Mouse (Mus musculus): ENCODE results near the gene Map10. TPM values are rescaled to one million over a fixed set of nuclear protein-coding genes. Genes with fewer than 3 reads are reported as not detected.

Map10 gene
- polyA plus RNA-seq, 1 experiment from 2014 or later: 8.7 TPM

- no peak overlapping the region for H3K27ac ChIP-seq
- ATAC-seq (ENCODE audit: low FRiP score): no peak
- no peaks in the 10 kb centered on the region; the same call in 1 of the 2 replicates for H3K4me1 ChIP-seq
- H3K27me3 ChIP-seq: no peaks in the 10 kb centered on the region
- 69% methylated on average over 5 of the region's 5 CpGs for WGBS
- no peaks in the 10 kb centered on the region for H3K36me3 ChIP-seq (replicated peaks)
- H3K4me2 ChIP-seq: no peak overlapping the region
- no peak overlapping the region for H3K9ac ChIP-seq
- no peaks in the 10 kb centered on the region for H3K9me3 ChIP-seq
- H3K4me3 ChIP-seq (replicated peaks): no peak overlapping the region
Observed at GRCm38 (mm10) chr8:125658508-125658907, 11.1 kb upstream of the Map10 start.

DNA sequence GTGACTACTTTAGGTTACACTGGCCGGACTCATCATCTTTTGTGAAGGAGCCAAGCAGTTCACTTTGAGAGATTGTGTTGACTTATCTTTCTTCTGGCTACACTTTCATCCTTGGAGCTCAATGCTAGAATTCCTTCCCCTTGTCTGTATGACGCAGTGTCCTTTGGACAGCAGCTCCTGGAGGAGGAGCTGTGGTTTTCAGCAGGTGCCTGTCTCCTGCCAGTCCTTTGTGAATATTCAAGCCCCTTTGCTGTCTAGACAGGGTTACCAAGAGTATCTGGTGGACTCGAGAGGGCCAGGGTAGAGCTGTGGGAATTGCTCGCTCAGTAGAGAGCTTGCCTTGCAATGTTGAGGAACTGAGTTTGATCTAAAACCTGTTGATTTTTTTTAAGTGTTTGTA lies 10.7 kb upstream of the Map10 start:
- H3K4me3 ChIP-seq (replicated peaks): no peak overlapping the region
- no peak overlapping the region for H3K27ac ChIP-seq
- H3K27me3 ChIP-seq: no peaks in the 10 kb centered on the region

GRCm38 (mm10) chr8:125660397-125660796 lies 9.2 kb upstream of the Map10 start:
- no peaks in the 10 kb centered on the region for H3K27me3 ChIP-seq
- peaks cover 2% of the 10 kb centered on the region; the same call in 1 of the 2 replicates for H3K4me1 ChIP-seq
- 82% methylated on average over 6 of the region's 6 CpGs for WGBS
- no peaks in the 10 kb centered on the region for H3K9me3 ChIP-seq
- no peak overlapping the region for H3K9ac ChIP-seq
- no peak overlapping the region for H3K4me2 ChIP-seq
- ATAC-seq (ENCODE audit: low FRiP score): no peak
- H3K36me3 ChIP-seq (replicated peaks): no peaks in the 10 kb centered on the region
- H3K27ac ChIP-seq: no peak overlapping the region
- no peak overlapping the region for H3K4me3 ChIP-seq (replicated peaks)

More for the DNA sequence above, 10.7 kb upstream of the Map10 start:
- H3K36me3 ChIP-seq (replicated peaks): no peaks in the 10 kb centered on the region
- no peak overlapping the region for H3K4me2 ChIP-seq
- 85% methylated on average over 4 of the region's 4 CpGs for WGBS
- H3K4me1 ChIP-seq: no peaks in the 10 kb centered on the region; the same call in 1 of the 2 replicates
- H3K9ac ChIP-seq: no peak overlapping the region
- H3K9me3 ChIP-seq: no peaks in the 10 kb centered on the region
- no peak for ATAC-seq (ENCODE audit: low FRiP score)

GRCm38 (mm10) chr8:125661958-125662668 lies 7.5 kb upstream of the Map10 start:
- peaks cover under 1% of the 10 kb centered on the region; the same call in 1 of the 2 replicates for H3K27me3 ChIP-seq
- no peak overlapping the region for H3K27ac ChIP-seq
- H3K4me3 ChIP-seq (replicated peaks): no peak overlapping the region
- H3K4me2 ChIP-seq: no peak overlapping the region
- peaks cover 13% of the 10 kb centered on the region for H3K4me1 ChIP-seq
- no peaks in the 10 kb centered on the region for H3K36me3 ChIP-seq (replicated peaks)
- 93% methylated on average over 12 of the region's 13 CpGs for WGBS
- H3K9me3 ChIP-seq: no peaks in the 10 kb centered on the region
- no peak for ATAC-seq (ENCODE audit: low FRiP score)
- H3K9ac ChIP-seq: no peak overlapping the region

- H3K4me2 ChIP-seq: no peak overlapping the region
- 78% methylated on average over 6 of the region's 6 CpGs for WGBS
- H3K9ac ChIP-seq: no peak overlapping the region
- H3K4me1 ChIP-seq: peaks cover 13% of the 10 kb centered on the region
- H3K36me3 ChIP-seq (replicated peaks): no peaks in the 10 kb centered on the region
- H3K4me3 ChIP-seq (replicated peaks): no peak overlapping the region
- H3K27me3 ChIP-seq: peaks cover 6% of the 10 kb centered on the region
- H3K9me3 ChIP-seq: no peaks in the 10 kb centered on the region
- no peak overlapping the region for H3K27ac ChIP-seq
- no peak for ATAC-seq (ENCODE audit: low FRiP score)
Observed at GRCm38 (mm10) chr8:125662669-125663048, 7.0 kb upstream of the Map10 start.

GRCm38 (mm10) chr8:125665183-125665875 lies 4.3 kb upstream of the Map10 start:
- H3K9ac ChIP-seq: no peak overlapping the region
- H3K9me3 ChIP-seq: peaks cover 7% of the 10 kb centered on the region
- 46% methylated on average over 8 of the region's 8 CpGs for WGBS
- H3K4me2 ChIP-seq: no peak overlapping the region
- no peak overlapping the region for H3K4me3 ChIP-seq (replicated peaks)
- no peak overlapping the region for H3K27ac ChIP-seq
- peaks cover 24% of the 10 kb centered on the region for H3K4me1 ChIP-seq
- peaks cover 13% of the 10 kb centered on the region for H3K27me3 ChIP-seq
- ATAC-seq (ENCODE audit: low FRiP score): no peak
- H3K36me3 ChIP-seq (replicated peaks): no peaks in the 10 kb centered on the region; the same call in 1 of the 2 replicates

- ATAC-seq (ENCODE audit: low FRiP score): no peak
- peaks cover 13% of the 10 kb centered on the region for H3K27me3 ChIP-seq
- H3K9ac ChIP-seq: no peak overlapping the region
- H3K36me3 ChIP-seq (replicated peaks): peaks cover 5% of the 10 kb centered on the region
- H3K4me3 ChIP-seq (replicated peaks): no peak overlapping the region
- peaks cover 26% of the 10 kb centered on the region for H3K4me1 ChIP-seq
- peaks cover 12% of the 10 kb centered on the region for H3K9me3 ChIP-seq
- no peak overlapping the region for H3K27ac ChIP-seq
- 22% methylated on average over 2 of the region's 2 CpGs for WGBS
- no peak overlapping the region for H3K4me2 ChIP-seq
Observed at GRCm38 (mm10) chr8:125665876-125666186, 3.8 kb upstream of the Map10 start.

DNA sequence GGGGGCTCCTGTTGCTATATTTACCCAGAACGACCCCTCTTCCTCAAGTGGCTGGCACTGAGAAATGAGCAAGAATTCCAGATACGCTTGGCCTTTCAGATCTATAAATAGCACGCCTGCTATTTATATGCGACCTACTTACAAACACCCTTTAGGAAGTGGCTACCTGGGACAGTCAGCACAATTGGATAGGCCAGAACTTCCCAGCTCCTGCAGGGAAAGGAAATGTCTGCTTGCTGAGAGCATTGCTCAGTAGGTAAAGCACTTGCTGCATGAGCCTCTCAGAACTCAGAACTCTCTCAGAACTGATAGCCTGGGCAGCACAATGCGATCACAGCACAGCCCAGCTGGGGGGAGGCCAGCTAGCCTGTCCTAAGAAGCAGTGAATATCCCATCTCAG lies 3.4 kb upstream of the Map10 start:
- Histone ChIP-seq H3K27ac (no peak overlapping the region), H3K27me3 (peaks cover 13% of the 10 kb centered on the region), H3K4me2 (no peak overlapping the region), H3K9me3 (peaks cover 16% of the 10 kb centered on the region), H3K9ac (no peak overlapping the region), H3K4me3 (replicated peaks) (no peak overlapping the region), H3K4me1 (peaks cover 26% of the 10 kb centered on the region), H3K36me3 (replicated peaks) (peaks cover 7% of the 10 kb centered on the region)
- WGBS: 42% methylated on average over 5 of the region's 5 CpGs
- no peak for ATAC-seq (ENCODE audit: low FRiP score)

GRCm38 (mm10) chr8:125667248-125667647 lies 2.4 kb upstream of the Map10 start:
- 93% methylated on average over 2 of the region's 2 CpGs for WGBS
- Histone ChIP-seq H3K27ac (no peak overlapping the region), H3K27me3 (peaks cover 13% of the 10 kb centered on the region), H3K4me3 (replicated peaks) (no peak overlapping the region), H3K4me2 (no peak overlapping the region), H3K36me3 (replicated peaks) (peaks cover 15% of the 10 kb centered on the region), H3K9ac (no peak overlapping the region), H3K4me1 (peaks cover 26% of the 10 kb centered on the region), H3K9me3 (peaks cover 26% of the 10 kb centered on the region)
- ATAC-seq (ENCODE audit: low FRiP score): no peak

- Histone ChIP-seq H3K27ac (no peak overlapping the region), H3K9ac (no peak overlapping the region)
- ATAC-seq (ENCODE audit: low FRiP score): peak; percentile 54
Observed at GRCm38 (mm10) chr8:125669159-125669699, 389 bp upstream of the Map10 start.

GRCm38 (mm10) chr8:125670420-125670819 lies 802 bp downstream of the Map10 start:
- ATAC-seq (ENCODE audit: low FRiP score): peak; percentile 31
- no peak overlapping the region for H3K27ac ChIP-seq
- WGBS: 95% methylated on average over 6 of the region's 6 CpGs

More at GRCm38 (mm10) chr8:125669159-125669699, 389 bp upstream of the Map10 start:
- Histone ChIP-seq H3K9me3 (peaks cover 31% of the 10 kb centered on the region), H3K36me3 (replicated peaks) (peaks cover 15% of the 10 kb centered on the region), H3K27me3 (peaks cover 13% of the 10 kb centered on the region), H3K4me1 (peaks cover 26% of the 10 kb centered on the region), H3K4me2 (peak overlapping the region; percentile 88), H3K4me3 (replicated peaks) (peak overlapping the region; percentile 65)
- WGBS: 81% methylated on average over 14 of the region's 14 CpGs

GRCm38 (mm10) chr8:125670906-125671305 lies 1.3 kb downstream of the Map10 start:
- Histone ChIP-seq H3K9me3 (peaks cover 31% of the 10 kb centered on the region), H3K4me3 (replicated peaks) (no peak overlapping the region), H3K27me3 (peaks cover 13% of the 10 kb centered on the region), H3K4me2 (no peak overlapping the region), H3K27ac (no peak overlapping the region), H3K36me3 (replicated peaks) (peaks cover 15% of the 10 kb centered on the region), H3K9ac (no peak overlapping the region), H3K4me1 (peaks cover 18% of the 10 kb centered on the region)
- ATAC-seq (ENCODE audit: low FRiP score): no peak
- WGBS: 97% methylated on average over 9 of the region's 9 CpGs

More at GRCm38 (mm10) chr8:125670420-125670819, 802 bp downstream of the Map10 start:
- H3K9me3 ChIP-seq: peaks cover 31% of the 10 kb centered on the region
- peak overlapping the region; percentile 65 for H3K4me3 ChIP-seq (replicated peaks)
- peak overlapping the region; percentile 71; the same call in 1 of the 2 replicates for H3K9ac ChIP-seq
- peaks cover 13% of the 10 kb centered on the region for H3K27me3 ChIP-seq
- peaks cover 23% of the 10 kb centered on the region for H3K4me1 ChIP-seq
- peaks cover 15% of the 10 kb centered on the region for H3K36me3 ChIP-seq (replicated peaks)
- H3K4me2 ChIP-seq: peak overlapping the region; percentile 88
